Mouse (Mus musculus): ENCODE results near the gene Prrt4. TPM values are rescaled to one million over a fixed set of nuclear protein-coding genes. Genes with fewer than 3 reads are reported as not detected.
A peak's percentile ranks its signal among the peaks of the same experiment; 100 is the strongest.

The Prrt4 gene
- polyA plus RNA-seq, 1 experiment from 2014 or later: 11.1 TPM

DNA sequence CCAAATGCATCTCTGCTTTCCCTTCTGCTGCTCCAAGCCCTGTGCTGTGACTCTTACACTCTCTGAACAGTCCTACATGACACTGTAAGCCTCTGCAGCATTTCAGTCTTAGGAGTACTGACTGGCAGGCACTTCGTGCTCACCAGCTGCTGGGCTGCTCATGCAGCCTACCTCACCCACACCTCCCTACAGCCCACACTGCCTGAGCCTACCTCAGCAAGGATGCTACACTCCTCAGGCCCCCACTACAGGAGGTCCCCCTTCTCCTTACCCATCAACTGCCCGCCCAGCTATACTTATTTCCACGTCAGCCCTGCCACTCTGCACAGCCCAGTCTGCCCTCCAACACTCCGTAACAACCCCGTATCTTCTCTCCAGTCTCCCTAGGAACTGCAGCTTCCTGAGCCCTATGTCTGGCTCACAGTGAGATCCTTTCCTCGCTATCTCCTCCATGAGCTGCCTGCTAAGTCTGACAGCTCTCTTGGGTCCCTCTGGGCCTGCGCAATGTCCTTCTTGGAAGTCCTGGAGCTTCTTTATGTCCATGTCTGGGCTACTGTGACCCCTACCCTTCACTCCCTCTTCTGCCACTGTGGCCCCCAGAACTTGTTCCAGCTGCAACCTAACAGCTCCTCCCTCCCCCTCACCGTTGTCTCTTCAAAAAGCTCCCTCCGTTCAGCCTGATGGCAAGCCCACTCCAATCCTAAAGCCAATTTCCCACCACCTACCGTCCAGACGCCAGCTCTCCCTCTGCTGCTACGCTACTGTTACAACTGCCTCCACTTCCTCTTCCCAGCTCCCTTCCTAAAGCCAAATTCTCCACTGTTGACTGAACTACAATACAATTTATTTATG, 33.7 kb downstream of the Prrt4 start:
- Histone ChIP-seq H3K36me3 (ENCODE audit: control insufficient read depth, insufficient read depth, low read length) (0 out of 2 replicates have a peak, but pooled peaks cover 2% of the 10 kb centered on the region), H3K4me1 (ENCODE audit: control insufficient read depth, insufficient read depth, low read depth, low read length) (no peaks in the 10 kb centered on the region), H3K27me3 (replicated peaks; ENCODE audit: control insufficient read depth, insufficient read depth, low read length) (no peaks in the 10 kb centered on the region), H3K27ac (ENCODE audit: low read depth, low read length) (no peak overlapping the region), H3K9ac (ENCODE audit: low read depth, low read length) (no peak overlapping the region), H3K4me2 (ENCODE audit: low read length) (no peak overlapping the region), H3K4me3 (ENCODE audit: low read length) (no peak overlapping the region), H3K9me3 (ENCODE audit: control insufficient read depth, low read length) (no peaks in the 10 kb centered on the region)
- 78% methylated on average over 12 of the region's 12 CpGs for WGBS
- ATAC-seq: no peak

GRCm38 (mm10) chr6:29144971-29145370, 34.4 kb downstream of the Prrt4 start:
- Histone ChIP-seq H3K4me1 (ENCODE audit: control insufficient read depth, insufficient read depth, low read depth, low read length) (no peaks in the 10 kb centered on the region), H3K27ac (ENCODE audit: low read depth, low read length) (no peak overlapping the region), H3K27me3 (replicated peaks; ENCODE audit: control insufficient read depth, insufficient read depth, low read length) (no peaks in the 10 kb centered on the region), H3K9me3 (ENCODE audit: control insufficient read depth, low read length) (no peaks in the 10 kb centered on the region), H3K4me3 (ENCODE audit: low read length) (no peak overlapping the region), H3K36me3 (ENCODE audit: control insufficient read depth, insufficient read depth, low read length) (0 out of 2 replicates have a peak, but pooled peaks cover 2% of the 10 kb centered on the region), H3K4me2 (ENCODE audit: low read length) (no peak overlapping the region), H3K9ac (ENCODE audit: low read depth, low read length) (no peak overlapping the region)
- WGBS: 90% methylated on average over 3 of the region's 3 CpGs
- ATAC-seq: no peak

GRCm38 (mm10) chr6:29143608-29144007, 35.8 kb downstream of the Prrt4 start:
- no peaks in the 10 kb centered on the region for H3K4me1 ChIP-seq (ENCODE audit: control insufficient read depth, insufficient read depth, low read depth, low read length)
- no peak overlapping the region for H3K9ac ChIP-seq (ENCODE audit: low read depth, low read length)
- H3K27ac ChIP-seq (ENCODE audit: low read depth, low read length): no peak overlapping the region
- peak; percentile 76 for ATAC-seq
- WGBS: 32% methylated on average over 5 of the region's 5 CpGs
- 0 out of 2 replicates have a peak, but pooled peaks cover 2% of the 10 kb centered on the region for H3K36me3 ChIP-seq (ENCODE audit: control insufficient read depth, insufficient read depth, low read length)
- no peak overlapping the region for H3K4me3 ChIP-seq (ENCODE audit: low read length)
- no peaks in the 10 kb centered on the region for H3K27me3 ChIP-seq (replicated peaks; ENCODE audit: control insufficient read depth, insufficient read depth, low read length)
- H3K9me3 ChIP-seq (ENCODE audit: control insufficient read depth, low read length): no peaks in the 10 kb centered on the region
- H3K4me2 ChIP-seq (ENCODE audit: low read length): no peak overlapping the region

- no peak for ATAC-seq
- H3K4me3 ChIP-seq (ENCODE audit: low read length): no peak overlapping the region
- no peaks in the 10 kb centered on the region for H3K27me3 ChIP-seq (replicated peaks; ENCODE audit: control insufficient read depth, insufficient read depth, low read length)
- peaks cover 15% of the 10 kb centered on the region for H3K36me3 ChIP-seq (ENCODE audit: control insufficient read depth, insufficient read depth, low read length)
- H3K27ac ChIP-seq (ENCODE audit: low read depth, low read length): no peak overlapping the region
- H3K4me1 ChIP-seq (ENCODE audit: control insufficient read depth, insufficient read depth, low read depth, low read length): no peaks in the 10 kb centered on the region
- 90% methylated on average over 9 of the region's 9 CpGs for WGBS
- no peak overlapping the region for H3K4me2 ChIP-seq (ENCODE audit: low read length)
- no peak overlapping the region for H3K9ac ChIP-seq (ENCODE audit: low read depth, low read length)
- no peaks in the 10 kb centered on the region for H3K9me3 ChIP-seq (ENCODE audit: control insufficient read depth, low read length)
Measured at GRCm38 (mm10) chr6:29137441-29137840, 41.9 kb downstream of the Prrt4 start.

GRCm38 (mm10) chr6:29133100-29133499, 46.3 kb downstream of the Prrt4 start:
- no peak overlapping the region for H3K4me2 ChIP-seq (ENCODE audit: low read length)
- WGBS: 94% methylated on average over 9 of the region's 9 CpGs
- no peaks in the 10 kb centered on the region for H3K4me1 ChIP-seq (ENCODE audit: control insufficient read depth, insufficient read depth, low read depth, low read length)
- H3K9ac ChIP-seq (ENCODE audit: low read depth, low read length): no peak overlapping the region
- no peak overlapping the region for H3K27ac ChIP-seq (ENCODE audit: low read depth, low read length)
- no peak overlapping the region for H3K4me3 ChIP-seq (ENCODE audit: low read length)
- peaks cover 37% of the 10 kb centered on the region for H3K36me3 ChIP-seq (ENCODE audit: control insufficient read depth, insufficient read depth, low read length)
- H3K27me3 ChIP-seq (replicated peaks; ENCODE audit: control insufficient read depth, insufficient read depth, low read length): no peaks in the 10 kb centered on the region
- H3K9me3 ChIP-seq (ENCODE audit: control insufficient read depth, low read length): no peaks in the 10 kb centered on the region
- no peak for ATAC-seq

DNA sequence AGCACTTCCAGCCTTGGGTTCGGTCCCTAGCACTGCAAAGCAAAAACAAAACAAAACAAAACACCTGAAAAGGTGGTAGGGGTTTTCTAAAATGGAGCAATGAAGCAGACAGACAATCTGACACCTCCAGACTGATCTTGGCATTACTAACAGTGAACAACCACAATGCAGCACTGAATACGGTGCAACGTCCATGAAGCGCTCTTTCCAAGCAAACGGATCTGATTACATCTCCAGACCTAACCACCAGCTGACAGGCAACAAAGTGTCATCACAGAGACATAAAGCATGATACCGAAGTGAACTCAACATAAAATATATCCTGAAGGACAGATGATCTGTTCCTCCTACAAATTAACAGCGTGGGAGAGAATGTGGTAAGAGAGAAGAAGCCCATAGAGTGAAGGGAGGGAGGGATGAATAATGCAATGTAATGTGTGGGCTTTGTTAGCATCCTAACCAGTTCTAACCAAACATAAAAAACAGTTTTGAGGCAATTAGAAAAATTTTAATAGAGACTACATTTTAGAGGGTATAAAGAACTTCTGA, 52.4 kb downstream of the Prrt4 start:
- Histone ChIP-seq H3K27me3 (replicated peaks; ENCODE audit: control insufficient read depth, insufficient read depth, low read length) (no peaks in the 10 kb centered on the region), H3K4me3 (ENCODE audit: low read length) (no peak overlapping the region), H3K27ac (ENCODE audit: low read depth, low read length) (no peak overlapping the region), H3K36me3 (ENCODE audit: control insufficient read depth, insufficient read depth, low read length) (peaks cover 50% of the 10 kb centered on the region), H3K4me2 (ENCODE audit: low read length) (no peak overlapping the region), H3K9me3 (ENCODE audit: control insufficient read depth, low read length) (no peaks in the 10 kb centered on the region), H3K9ac (ENCODE audit: low read depth, low read length) (no peak overlapping the region), H3K4me1 (ENCODE audit: control insufficient read depth, insufficient read depth, low read depth, low read length) (no peaks in the 10 kb centered on the region)
- WGBS: 93% methylated on average over 7 of the region's 7 CpGs
- no peak for ATAC-seq

- H3K36me3 ChIP-seq (ENCODE audit: control insufficient read depth, insufficient read depth, low read length): peaks cover 10% of the 10 kb centered on the region
- no peak for ATAC-seq
- H3K4me1 ChIP-seq (ENCODE audit: control insufficient read depth, insufficient read depth, low read depth, low read length): peaks cover 3% of the 10 kb centered on the region
- 87% methylated on average over 13 of the region's 13 CpGs for WGBS
- H3K9ac ChIP-seq (ENCODE audit: low read depth, low read length): no peak overlapping the region
- no peaks in the 10 kb centered on the region for H3K27me3 ChIP-seq (replicated peaks; ENCODE audit: control insufficient read depth, insufficient read depth, low read length)
- no peaks in the 10 kb centered on the region for H3K9me3 ChIP-seq (ENCODE audit: control insufficient read depth, low read length)
- no peak overlapping the region for H3K27ac ChIP-seq (ENCODE audit: low read depth, low read length)
- H3K4me2 ChIP-seq (ENCODE audit: low read length): no peak overlapping the region
- H3K4me3 ChIP-seq (ENCODE audit: low read length): no peak overlapping the region
Measured at GRCm38 (mm10) chr6:29119990-29120389, 59.4 kb downstream of the Prrt4 start.

Small RNA genes lying within 50 kb of the gene (microRNA-seq; reads per million reads assigned to microRNA genes)
- not detected for gene Gm24303

Other genes starting within 250 kb of the Prrt4 start
- not detected in 2 replicates for gene Lep, start 119.4 kb downstream of the Prrt4 start, polyA plus RNA-seq (2015; fragmentation: Nextera tagmentation; extraction: Ambion mirVana)
- gene Rbm28, start 14.6 kb downstream of the Prrt4 start, polyA plus RNA-seq (2015; fragmentation: Nextera tagmentation; extraction: Ambion mirVana): 33.8 and 41.6 TPM in 2 replicates
- 71.5 and 80.7 TPM in 2 replicates for gene Impdh1, start 36.8 kb upstream of the Prrt4 start, polyA plus RNA-seq (2015; fragmentation: Nextera tagmentation; extraction: Ambion mirVana)
- gene Hilpda, start 92.9 kb upstream of the Prrt4 start, polyA plus RNA-seq (2015; fragmentation: Nextera tagmentation; extraction: Ambion mirVana): 31.1 and 31.3 TPM in 2 replicates
- 0.34 and 0.41 TPM in 2 replicates for gene Fam71f2, start 100.0 kb upstream of the Prrt4 start, polyA plus RNA-seq (2015; fragmentation: Nextera tagmentation; extraction: Ambion mirVana)
- gene Fam71f1, start 139.6 kb upstream of the Prrt4 start, polyA plus RNA-seq (2015; fragmentation: Nextera tagmentation; extraction: Ambion mirVana): not detected in 2 replicates
- 166 and 187 TPM in 2 replicates for gene Calu, start 168.5 kb upstream of the Prrt4 start, polyA plus RNA-seq (2015; fragmentation: Nextera tagmentation; extraction: Ambion mirVana)
- 0.43 and 0.46 TPM in 2 replicates for gene Opn1sw, start 208.9 kb upstream of the Prrt4 start, polyA plus RNA-seq (2015; fragmentation: Nextera tagmentation; extraction: Ambion mirVana)
- 54.8 and 58.3 TPM in 2 replicates for gene Ccdc136, start 216.7 kb upstream of the Prrt4 start, polyA plus RNA-seq (2015; fragmentation: Nextera tagmentation; extraction: Ambion mirVana)

Data from hindbrain, embryonic 16.5 days (tissue).